Mouse (Mus musculus) forebrain, postnatal 0 days (tissue): ENCODE results near the gene Mapk12. TPM values are rescaled to one million over a fixed set of nuclear protein-coding genes. Genes with fewer than 3 reads are reported as not detected.

Experiments used
- ATAC-seq: fragments of 200-750 bp; cut with Nextera tagmentation; 2 replicates; pipeline ENCODE4 v1.8.0; 2017; ENCODE audit warnings: mild to moderate bottlenecking, moderate library complexity
- DNase-seq: peaks from one replicate; pipeline ENCODE4 v3.0.0-alpha.2; 2015
- H3K27ac ChIP-seq: fragments of 300-500 bp; sonication (generic); 2 replicates; pipeline ENCODE4 v1.5.1; 2014; ENCODE audit warnings: low read depth, mild to moderate bottlenecking, antibody characterized with exemption, low read length, moderate library complexity, mixed read lengths
- H3K27me3 ChIP-seq: fragments of 300-500 bp; sonication (generic); 2 replicates; pipeline ENCODE4 v1.6.1; 2014; ENCODE audit warnings: mild to moderate bottlenecking, low read length, mixed read lengths; ENCODE audit not compliant: insufficient read depth
- H3K36me3 ChIP-seq: fragments of 300-500 bp; sonication (generic); 2 replicates; pipeline ENCODE4 v1.6.1; 2014; ENCODE audit warnings: mild to moderate bottlenecking, moderate library complexity; ENCODE audit not compliant: insufficient read depth
- H3K4me1 ChIP-seq: fragments of 300-500 bp; sonication (generic); 2 replicates; pipeline ENCODE4 v1.6.1; 2014; ENCODE audit warnings: antibody characterized with exemption; ENCODE audit not compliant: insufficient read depth
- H3K4me2 ChIP-seq: fragments of 300-500 bp; sonication (generic); 2 replicates; pipeline ENCODE4 v1.6.1; 2014; ENCODE audit warnings: low read depth, mild to moderate bottlenecking, moderate library complexity
- H3K4me3 ChIP-seq: fragments of 300-500 bp; sonication (generic); 2 replicates; pipeline ENCODE4 v1.5.1; 2014; ENCODE audit warnings: low read depth, low read length, mixed read lengths
- H3K9ac ChIP-seq: fragments of 300-500 bp; sonication (generic); 2 replicates; pipeline ENCODE4 v1.6.1; 2014; ENCODE audit warnings: mild to moderate bottlenecking
- H3K9me3 ChIP-seq: fragments of 300-500 bp; sonication (generic); 2 replicates; pipeline ENCODE4 v1.6.1; 2016; ENCODE audit warnings: low read length
- CTCF ChIP-seq: sonication (generic); IDR thresholded peaks from 2 replicates; pipeline ENCODE4 v1.5.1; 2016; ENCODE audit warnings: antibody characterized with exemption, control low read depth, low read depth
- WGBS: fragments of 180-500 bp; shearing (Covaris S2); extraction: QIAGEN DNeasy Blood & Tissue Kit; methylation state at CpG from one replicate; pipeline ENCODE4 v1.1.7; 2014; 5-methylcytosine and 5-hydroxymethylcytosine counted together
- polyA plus RNA-seq: library from polyadenylated mRNA; unstranded; fragments of >200 nt; fragmentation: Nextera tagmentation; extraction: Ambion mirVana; gene quantifications from 2 replicates; pipeline ENCODE4 v1.2.1, GENCODE M21; 2015
- total RNA-seq: library from RNA; depleted of rRNA; stranded (reverse); fragments of >200 nt; gene quantifications from 2 replicates; pipeline ENCODE4 v1.2.3, GENCODE M21; 2014

The Mapk12 gene
- total and polyA plus RNA-seq, 2 experiments from 2014 or later, result 2.0 to 3.4 TPM

DNA sequence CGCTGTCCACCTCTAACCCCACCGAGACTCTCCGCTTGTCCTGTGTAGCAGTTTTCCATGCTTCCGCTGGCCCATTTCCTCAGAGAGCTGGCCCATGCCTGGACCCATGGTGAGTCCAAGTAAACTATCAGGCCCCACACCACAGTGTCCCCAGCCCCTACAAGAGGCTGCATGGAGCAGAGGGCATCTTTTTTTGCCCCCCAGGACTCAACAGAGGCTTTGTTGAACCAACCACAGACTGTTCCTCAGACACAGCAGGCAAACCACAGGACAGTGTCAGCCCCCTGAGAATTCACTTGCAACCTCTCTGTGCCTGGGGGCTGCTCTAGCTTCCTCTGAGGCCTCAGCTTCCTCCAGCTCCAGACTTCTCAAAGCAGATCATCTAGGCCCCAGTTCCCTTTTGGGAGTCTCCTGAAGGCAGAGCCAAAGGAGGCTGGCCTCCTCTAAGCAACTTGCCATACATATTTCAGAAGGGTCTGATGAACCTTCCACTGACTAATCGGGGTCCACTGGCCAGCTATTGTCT lies 31.1 kb upstream of the Mapk12 start:
- Histone ChIP-seq H3K27me3 (no peaks in the 10 kb centered on the region), H3K9ac (no peak overlapping the region), H3K27ac (no peak overlapping the region), H3K4me1 (peaks cover 17% of the 10 kb centered on the region), H3K36me3 (peaks cover 20% of the 10 kb centered on the region), H3K4me2 (no peak overlapping the region), H3K9me3 (no peaks in the 10 kb centered on the region), H3K4me3 (no peak overlapping the region)
- 90% methylated on average over 5 of the region's 5 CpGs for WGBS
- ATAC-seq (no peak), DNase-seq (no peak)
- no peak for TF ChIP-seq CTCF

GRCm38 (mm10) chr15:89170102-89170501 lies 29.6 kb upstream of the Mapk12 start:
- WGBS, result 56% methylated on average over 3 of the region's 3 CpGs
- no peak overlapping the region for H3K4me2 ChIP-seq
- H3K27me3 ChIP-seq, result no peaks in the 10 kb centered on the region
- no peak for ATAC-seq
- H3K4me1 ChIP-seq, result peaks cover 17% of the 10 kb centered on the region
- 0 out of 2 replicates have a peak overlapping the region, but pooled peaks have one; percentile 10 for H3K9ac ChIP-seq
- peaks cover 35% of the 10 kb centered on the region for H3K36me3 ChIP-seq
- no peak for TF ChIP-seq CTCF
- H3K27ac ChIP-seq, result 0 out of 2 replicates have a peak overlapping the region, but pooled peaks have one; percentile 16
- no peak overlapping the region for H3K4me3 ChIP-seq
- no peaks in the 10 kb centered on the region for H3K9me3 ChIP-seq
- DNase-seq, result no peak

DNA sequence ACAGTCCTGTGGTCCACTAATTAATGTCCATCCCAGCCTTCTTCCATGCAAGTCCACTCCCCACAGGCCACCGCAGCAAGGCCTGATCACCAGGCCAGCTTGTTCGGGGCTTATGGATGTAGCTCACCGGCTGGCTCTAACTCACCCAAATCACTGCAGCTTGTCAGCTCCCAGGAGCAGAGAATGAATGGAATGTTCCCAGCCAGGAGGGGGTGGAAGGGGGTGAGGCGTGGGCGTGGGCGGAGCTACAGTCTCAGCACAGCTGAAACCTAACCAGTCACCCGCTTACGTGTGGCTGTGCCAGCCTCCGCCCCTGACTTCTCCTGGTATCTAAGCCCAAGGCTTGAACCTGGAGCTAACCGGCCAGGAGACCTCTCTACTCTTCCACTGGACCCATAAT lies 28.9 kb upstream of the Mapk12 start:
- 0 out of 2 replicates have a peak, but pooled peaks have one; percentile 20 for TF ChIP-seq CTCF
- Histone ChIP-seq H3K27ac (peak overlapping the region; percentile 16; the same call in 1 of the 2 replicates), H3K4me1 (peaks cover 16% of the 10 kb centered on the region), H3K4me2 (no peak overlapping the region), H3K9me3 (no peaks in the 10 kb centered on the region), H3K9ac (0 out of 2 replicates have a peak overlapping the region, but pooled peaks have one; percentile 10), H3K4me3 (no peak overlapping the region), H3K36me3 (peaks cover 41% of the 10 kb centered on the region), H3K27me3 (no peaks in the 10 kb centered on the region)
- ATAC-seq (peak; percentile 84), DNase-seq (peak; percentile 79)
- WGBS, result 9% methylated on average over 10 of the region's 10 CpGs

- H3K9ac ChIP-seq, result no peak overlapping the region
- no peaks in the 10 kb centered on the region for H3K9me3 ChIP-seq
- peaks cover 11% of the 10 kb centered on the region for H3K4me1 ChIP-seq
- no peaks in the 10 kb centered on the region for H3K27me3 ChIP-seq
- ATAC-seq, result no peak
- no peak for TF ChIP-seq CTCF
- peaks cover 46% of the 10 kb centered on the region for H3K36me3 ChIP-seq
- WGBS, result 52% methylated on average over 10 of the region's 10 CpGs
- H3K4me3 ChIP-seq, result no peak overlapping the region
- no peak overlapping the region for H3K4me2 ChIP-seq
- peak overlapping the region; percentile 0; the same call in 1 of the 2 replicates for H3K27ac ChIP-seq
- DNase-seq, result no peak
Observed at GRCm38 (mm10) chr15:89168922-89169321, 28.4 kb upstream of the Mapk12 start.

DNA sequence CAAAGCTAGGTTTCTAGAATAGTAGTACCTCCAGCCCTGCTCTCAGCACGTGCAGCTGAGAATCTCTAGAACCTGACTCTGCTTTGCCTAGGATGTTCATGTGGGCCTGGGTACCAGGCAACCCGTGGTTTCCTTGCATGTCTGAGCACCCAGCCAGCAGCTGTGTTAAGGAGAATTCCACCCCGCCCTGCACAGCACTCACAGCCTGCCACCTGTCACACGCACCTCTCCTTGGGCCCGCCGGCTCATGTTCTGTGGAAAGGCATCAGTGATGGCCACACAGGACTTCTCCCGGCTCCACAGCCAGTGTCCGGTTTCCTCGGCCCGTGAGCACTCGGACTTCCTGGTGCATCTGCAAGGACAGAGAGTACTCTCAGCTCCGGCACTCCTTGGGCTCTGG lies 25.0 kb upstream of the Mapk12 start:
- Histone ChIP-seq H3K9ac (no peak overlapping the region), H3K4me1 (peaks cover 4% of the 10 kb centered on the region; the same call in 1 of the 2 replicates), H3K9me3 (no peaks in the 10 kb centered on the region), H3K36me3 (peaks cover 79% of the 10 kb centered on the region), H3K27ac (no peak overlapping the region), H3K27me3 (no peaks in the 10 kb centered on the region), H3K4me3 (no peak overlapping the region), H3K4me2 (no peak overlapping the region)
- TF ChIP-seq CTCF, result no peak
- 93% methylated on average over 12 of the region's 12 CpGs for WGBS
- DNase-seq (no peak), ATAC-seq (no peak)

DNA sequence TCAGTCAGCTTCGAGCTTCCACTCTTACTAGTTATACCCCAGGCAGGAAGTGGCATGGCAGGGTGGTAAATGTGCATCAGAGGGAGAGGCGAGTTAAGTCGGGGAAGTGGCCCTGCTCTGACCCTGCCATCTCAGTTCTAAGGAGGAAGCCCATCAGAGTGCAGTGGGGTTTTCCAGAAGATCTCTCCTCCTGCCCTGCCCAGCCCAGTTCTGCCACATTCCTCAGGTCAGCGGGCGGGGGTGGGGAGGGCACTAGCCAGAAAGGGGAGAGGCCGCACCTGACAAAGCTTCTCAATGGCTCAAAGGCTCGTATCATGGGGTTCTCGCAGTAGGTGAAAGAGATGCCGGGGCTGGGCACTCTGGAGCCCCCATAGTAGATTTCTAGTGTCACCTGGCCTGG lies 20.9 kb upstream of the Mapk12 start:
- no peak for TF ChIP-seq CTCF
- H3K4me1 ChIP-seq, result no peaks in the 10 kb centered on the region
- no peak overlapping the region for H3K4me3 ChIP-seq
- WGBS, result 94% methylated on average over 9 of the region's 9 CpGs
- no peaks in the 10 kb centered on the region for H3K9me3 ChIP-seq
- ATAC-seq (no peak), DNase-seq (no peak)
- H3K4me2 ChIP-seq, result no peak overlapping the region
- H3K27me3 ChIP-seq, result no peaks in the 10 kb centered on the region
- no peak overlapping the region for H3K27ac ChIP-seq
- H3K36me3 ChIP-seq, result peaks cover 98% of the 10 kb centered on the region
- H3K9ac ChIP-seq, result no peak overlapping the region

- DNase-seq (no peak), ATAC-seq (no peak)
- 95% methylated on average over 16 of the region's 16 CpGs for WGBS
- H3K27ac ChIP-seq, result no peak overlapping the region
- H3K27me3 ChIP-seq, result no peaks in the 10 kb centered on the region
- TF ChIP-seq CTCF, result no peak
- H3K9ac ChIP-seq, result no peak overlapping the region
- no peak overlapping the region for H3K4me3 ChIP-seq
- H3K4me1 ChIP-seq, result no peaks in the 10 kb centered on the region
- H3K36me3 ChIP-seq, result peaks cover 92% of the 10 kb centered on the region
- H3K4me2 ChIP-seq, result no peak overlapping the region
- H3K9me3 ChIP-seq, result no peaks in the 10 kb centered on the region
Observed at GRCm38 (mm10) chr15:89158516-89158915, 18.0 kb upstream of the Mapk12 start.
